Mouse (Mus musculus) embryo, embryonic 11.5 days (tissue): Measurements from ENCODE around the gene Lmf1.
A peak's percentile ranks its signal among the peaks of the same experiment; 100 is the strongest.

Source experiments
- DNase-seq: peaks from one replicate; pipeline ENCODE4 v3.0.0-alpha.2; 2012; ENCODE audit warnings: low read depth, low spot score

Gene Lmf1

GRCm38 (mm10) chr17:25568206-25568605, 10.7 kb upstream of the Lmf1 start:
- no peak for DNase-seq

- DNase-seq, result no peak
These were observed 10.0 kb upstream of the Lmf1 start for GRCm38 (mm10) chr17:25568880-25569279.

GRCm38 (mm10) chr17:25569833-25570647, 8.8 kb upstream of the Lmf1 start:
- no peak for DNase-seq

- DNase-seq, result peak; percentile 84
These were observed 8.0 kb upstream of the Lmf1 start, which contains the start of gene Sox8 for GRCm38 (mm10) chr17:25570648-25571452. Gene Sox8, minus strand, starts transcription at chr17:25570686.

- no peak for DNase-seq
These were observed 7.4 kb upstream of the Lmf1 start for GRCm38 (mm10) chr17:25571453-25571820.

- no peak for DNase-seq
These were observed 3.5 kb upstream of the Lmf1 start for GRCm38 (mm10) chr17:25575208-25575971.

GRCm38 (mm10) chr17:25576034-25576433, 2.9 kb upstream of the Lmf1 start:
- no peak for DNase-seq

- DNase-seq, result no peak
These were observed 1.6 kb upstream of the Lmf1 start for GRCm38 (mm10) chr17:25577263-25577662.

- no peak for DNase-seq
These were observed 1.2 kb upstream of the Lmf1 start for GRCm38 (mm10) chr17:25577702-25578101.

GRCm38 (mm10) chr17:25579332-25580047, 605 bp downstream of the Lmf1 start:
- no peak for DNase-seq

GRCm38 (mm10) chr17:25582076-25582475, 3.2 kb downstream of the Lmf1 start:
- DNase-seq, result no peak

- no peak for DNase-seq
These were observed 4.2 kb downstream of the Lmf1 start for GRCm38 (mm10) chr17:25583099-25583498.

- DNase-seq, result no peak
These were observed 5.0 kb downstream of the Lmf1 start for GRCm38 (mm10) chr17:25583858-25584257.

- DNase-seq, result no peak
These were observed 5.8 kb downstream of the Lmf1 start for GRCm38 (mm10) chr17:25584646-25585045.

- DNase-seq, result no peak
These were observed 11.2 kb downstream of the Lmf1 start for GRCm38 (mm10) chr17:25590068-25590467.

GRCm38 (mm10) chr17:25590985-25591384, 12.1 kb downstream of the Lmf1 start:
- no peak for DNase-seq

GRCm38 (mm10) chr17:25592336-25592735, 13.5 kb downstream of the Lmf1 start:
- DNase-seq, result no peak

GRCm38 (mm10) chr17:25593411-25594261, 14.8 kb downstream of the Lmf1 start:
- DNase-seq, result peak; percentile 44

- DNase-seq, result no peak
These were observed 16.6 kb downstream of the Lmf1 start for GRCm38 (mm10) chr17:25595495-25595894.

GRCm38 (mm10) chr17:25597537-25597936, 18.7 kb downstream of the Lmf1 start:
- DNase-seq, result no peak
